Mouse (Mus musculus): ENCODE measurements around the gene Nubp1.

The Nubp1 gene

GRCm38 (mm10) chr16:10417723-10418259 is 6.0 kb downstream of the Nubp1 start:
- no peak for DNase-seq (ENCODE audit: low spot score)

- DNase-seq (ENCODE audit: low spot score), result no peak
Measured at GRCm38 (mm10) chr16:10420447-10421054, 8.8 kb downstream of the Nubp1 start.

- DNase-seq (ENCODE audit: low spot score), result no peak
Measured at GRCm38 (mm10) chr16:10431911-10432310, 20.2 kb downstream of the Nubp1 start.

- no peak for DNase-seq (ENCODE audit: low spot score)
Measured at GRCm38 (mm10) chr16:10432387-10432786, 20.6 kb downstream of the Nubp1 start.

- no peak for DNase-seq (ENCODE audit: low spot score)
Measured at GRCm38 (mm10) chr16:10433344-10433743, 21.6 kb downstream of the Nubp1 start.

- DNase-seq (ENCODE audit: low spot score), result no peak
Measured at GRCm38 (mm10) chr16:10436166-10436565, 24.4 kb downstream of the Nubp1 start.

- DNase-seq (ENCODE audit: low spot score), result no peak
Measured at GRCm38 (mm10) chr16:10438055-10438454, 26.3 kb downstream of the Nubp1 start.

GRCm38 (mm10) chr16:10441328-10441727 is 29.6 kb downstream of the Nubp1 start:
- DNase-seq (ENCODE audit: low spot score), result no peak

- DNase-seq (ENCODE audit: low spot score), result no peak
Measured at GRCm38 (mm10) chr16:10441761-10442160, 30.0 kb downstream of the Nubp1 start.

- DNase-seq (ENCODE audit: low spot score), result no peak
Measured at GRCm38 (mm10) chr16:10443723-10444122, 32.0 kb downstream of the Nubp1 start.

- DNase-seq (ENCODE audit: low spot score), result no peak
Measured at GRCm38 (mm10) chr16:10446573-10447263, 35.0 kb downstream of the Nubp1 start.

- peak; percentile 32 for DNase-seq (ENCODE audit: low spot score)
Measured at GRCm38 (mm10) chr16:10447264-10447594, 35.5 kb downstream of the Nubp1 start, which contains the start of gene Tvp23a. TSS of gene Tvp23a (minus strand) at chr16:10447362.

GRCm38 (mm10) chr16:10447781-10448180 is 36.0 kb downstream of the Nubp1 start:
- no peak for DNase-seq (ENCODE audit: low spot score)

- DNase-seq (ENCODE audit: low spot score), result no peak
Measured at GRCm38 (mm10) chr16:10448931-10449330, 37.2 kb downstream of the Nubp1 start.

- DNase-seq (ENCODE audit: low spot score), result peak; percentile 27
Measured at GRCm38 (mm10) chr16:10451906-10452305, 40.2 kb downstream of the Nubp1 start.

- DNase-seq (ENCODE audit: low spot score), result peak; percentile 95
Measured at GRCm38 (mm10) chr16:10452445-10452896, 40.7 kb downstream of the Nubp1 start.

- DNase-seq (ENCODE audit: low spot score), result no peak
Measured at GRCm38 (mm10) chr16:10453872-10454582, 42.3 kb downstream of the Nubp1 start.

GRCm38 (mm10) chr16:10454583-10454974 is 42.8 kb downstream of the Nubp1 start:
- DNase-seq (ENCODE audit: low spot score), result no peak

GRCm38 (mm10) chr16:10460188-10460587 is 48.4 kb downstream of the Nubp1 start:
- no peak for DNase-seq (ENCODE audit: low spot score)

GRCm38 (mm10) chr16:10461178-10461577 is 49.4 kb downstream of the Nubp1 start:
- no peak for DNase-seq (ENCODE audit: low spot score)

GRCm38 (mm10) chr16:10465011-10465681 is 53.4 kb downstream of the Nubp1 start:
- peak; percentile 35 for DNase-seq (ENCODE audit: low spot score)

- DNase-seq (ENCODE audit: low spot score), result no peak
Measured at GRCm38 (mm10) chr16:10467391-10468107, 55.8 kb downstream of the Nubp1 start.
